Mouse (Mus musculus) embryonic facial prominence, embryonic 15.5 days (tissue): ENCODE measurements around the gene Plin4. TPM values are rescaled to one million over a fixed set of nuclear protein-coding genes. Genes with fewer than 3 reads are reported as not detected.

ENCODE experiments used
- ATAC-seq: fragments of 200-750 bp; cut with Nextera tagmentation; 2 replicates; pipeline ENCODE4 v1.8.0; 2017; ENCODE audit warnings: low read depth, moderate TSS enrichment; ENCODE audit not compliant: insufficient number of reproducible peaks, low FRiP score, low TSS enrichment
- H3K27ac ChIP-seq: fragments of 300-500 bp; sonication (generic); replicated peaks from 2 replicates; pipeline ENCODE4 v1.5.1; 2015; ENCODE audit warnings: mild to moderate bottlenecking, inconsistent platforms
- H3K27me3 ChIP-seq: fragments of 300-500 bp; sonication (generic); 2 replicates; pipeline ENCODE4 v1.6.1; 2015; ENCODE audit warnings: inconsistent platforms
- H3K36me3 ChIP-seq: fragments of 300-500 bp; sonication (generic); 2 replicates; pipeline ENCODE4 v1.6.1; 2015; ENCODE audit warnings: mild to moderate bottlenecking, inconsistent platforms
- H3K4me1 ChIP-seq: fragments of 300-500 bp; sonication (generic); 2 replicates; pipeline ENCODE4 v1.6.1; 2015; ENCODE audit warnings: inconsistent platforms
- H3K4me2 ChIP-seq: fragments of 300-500 bp; sonication (generic); replicated peaks from 2 replicates; pipeline ENCODE4 v1.6.1; 2015; ENCODE audit warnings: mild to moderate bottlenecking, inconsistent platforms
- H3K4me3 ChIP-seq: fragments of 300-500 bp; sonication (generic); replicated peaks from 2 replicates; pipeline ENCODE4 v1.5.1; 2015; ENCODE audit warnings: mild to moderate bottlenecking, inconsistent platforms
- H3K9ac ChIP-seq: fragments of 300-500 bp; sonication (generic); 2 replicates; pipeline ENCODE4 v1.6.1; 2015; ENCODE audit warnings: inconsistent platforms
- H3K9me3 ChIP-seq: fragments of 300-500 bp; sonication (generic); replicated peaks from 2 replicates; pipeline ENCODE4 v1.6.1; 2016; ENCODE audit warnings: inconsistent platforms
- WGBS: fragments of 180-500 bp; shearing (Covaris S2); methylation state at CpG from one replicate; pipeline ENCODE4 v1.1.7; 2015; 5-methylcytosine and 5-hydroxymethylcytosine counted together
- polyA plus RNA-seq: library from polyadenylated mRNA; unstranded; fragments of >200 nt; fragmentation: Nextera tagmentation; extraction: Ambion mirVana; gene quantifications from 2 replicates; pipeline ENCODE4 v1.2.1, GENCODE M21; 2015

Gene Plin4
- polyA plus RNA-seq, 1 experiment from 2014 or later, result 0.08 TPM

DNA sequence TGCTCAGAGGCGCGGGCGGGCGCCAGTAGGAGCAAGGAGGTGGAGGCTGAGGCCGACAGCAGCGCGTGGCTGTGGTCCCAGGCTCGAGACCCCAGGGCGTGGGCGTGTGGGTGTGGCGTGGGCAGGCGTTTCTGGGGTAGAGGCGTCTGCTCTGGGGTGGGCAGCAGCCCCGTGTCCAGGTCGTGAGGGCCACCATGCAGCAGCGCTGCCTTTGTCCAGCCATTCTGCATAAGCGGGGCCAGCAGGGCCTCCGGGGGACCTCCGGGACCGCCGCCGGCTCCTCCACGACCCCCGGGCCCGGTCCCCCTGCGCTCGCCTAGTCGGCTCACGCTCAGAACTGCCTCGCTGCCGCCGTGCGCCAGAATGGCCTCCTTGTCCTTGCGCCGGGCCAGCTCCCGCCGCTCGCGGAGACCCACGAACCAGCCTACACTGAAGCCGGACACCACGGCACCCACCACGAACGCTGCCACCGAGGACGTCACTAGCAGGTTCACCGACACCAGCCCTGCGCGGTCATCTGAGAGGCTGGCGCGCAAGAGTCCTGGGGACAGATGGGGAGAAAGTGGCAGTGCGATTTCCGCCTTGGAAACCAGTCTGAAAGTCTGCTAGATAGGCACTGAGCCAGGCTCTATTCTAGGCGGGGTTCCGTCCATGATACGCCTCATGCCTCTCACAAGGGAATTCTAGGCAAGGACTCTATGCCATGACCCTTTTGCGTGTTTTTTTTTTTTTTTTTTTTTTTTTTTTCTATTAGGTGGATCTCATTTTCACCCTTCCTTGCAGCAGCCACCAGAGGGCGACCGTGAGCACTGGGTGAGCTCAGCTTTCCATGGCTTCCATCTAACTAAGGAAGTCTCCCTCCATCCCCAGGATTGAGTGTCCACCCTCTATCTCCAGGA, 15.0 kb upstream of the Plin4 start:
- H3K9ac ChIP-seq, result peak overlapping the region; percentile 35; the same call in 1 of the 2 replicates
- WGBS, result 18% methylated on average over 53 of the region's 59 CpGs
- ATAC-seq, result peak; percentile 31; the same call in 1 of the 2 replicates

DNA sequence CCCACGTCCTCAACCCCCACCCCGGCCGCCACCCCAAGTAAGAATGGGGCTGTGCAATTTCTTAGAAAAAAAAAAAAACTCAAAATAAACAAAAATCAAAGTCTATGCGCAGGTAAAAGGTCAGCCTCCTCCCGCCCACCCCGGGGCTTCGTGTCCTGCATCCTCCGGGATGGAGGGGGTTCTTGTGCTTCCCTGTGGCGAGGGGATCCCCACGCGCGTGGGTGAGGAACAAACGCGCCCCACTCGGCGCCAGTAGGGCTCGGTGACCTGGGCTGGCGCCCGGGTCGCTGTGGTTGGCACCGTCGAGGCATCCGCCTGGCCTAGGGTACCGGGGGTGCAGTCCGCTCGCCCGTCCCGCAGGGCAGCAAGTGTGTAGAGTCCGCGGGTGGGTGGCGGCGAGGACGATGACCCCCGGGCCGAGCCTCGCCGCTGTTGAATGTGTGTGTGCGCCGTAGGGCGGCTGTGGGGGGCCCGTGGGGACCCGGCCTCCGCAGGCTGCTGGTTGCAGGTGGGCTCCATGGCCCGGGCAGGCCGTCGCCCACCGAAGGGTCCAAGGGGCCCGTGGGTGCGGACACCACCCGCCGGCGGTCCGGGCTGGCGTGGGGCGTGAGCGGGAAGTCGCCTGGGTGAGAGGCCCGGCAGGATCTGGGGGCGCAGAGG, 14.2 kb upstream of the Plin4 start:
- H3K27me3 ChIP-seq, result peaks cover 59% of the 10 kb centered on the region
- H3K9ac ChIP-seq, result no peak overlapping the region
- H3K27ac ChIP-seq, result no peak overlapping the region
- ATAC-seq, result 0 out of 2 replicates have a peak, but pooled peaks have one; percentile 7
- peak overlapping the region; percentile 71 for H3K4me2 ChIP-seq
- no peaks in the 10 kb centered on the region for H3K36me3 ChIP-seq
- H3K4me1 ChIP-seq, result peaks cover 21% of the 10 kb centered on the region
- peaks cover 10% of the 10 kb centered on the region for H3K9me3 ChIP-seq
- WGBS, result 53% methylated on average over 59 of the region's 59 CpGs
- peak overlapping the region; percentile 40 for H3K4me3 ChIP-seq

More for the DNA sequence above, 15.0 kb upstream of the Plin4 start:
- Histone ChIP-seq H3K4me2 (peak overlapping the region; percentile 71), H3K9me3 (peaks cover 10% of the 10 kb centered on the region), H3K27ac (no peak overlapping the region), H3K4me3 (peak overlapping the region; percentile 40), H3K27me3 (peaks cover 51% of the 10 kb centered on the region), H3K4me1 (peaks cover 20% of the 10 kb centered on the region), H3K36me3 (0 out of 2 replicates have a peak, but pooled peaks cover 3% of the 10 kb centered on the region)

GRCm38 (mm10) chr17:56123161-56123560, 13.6 kb upstream of the Plin4 start:
- peaks cover 10% of the 10 kb centered on the region for H3K9me3 ChIP-seq
- H3K9ac ChIP-seq, result no peak overlapping the region
- H3K4me1 ChIP-seq, result peaks cover 21% of the 10 kb centered on the region
- H3K4me2 ChIP-seq, result no peak overlapping the region
- ATAC-seq, result no peak
- H3K27ac ChIP-seq, result no peak overlapping the region
- 89% methylated on average over 12 of the region's 12 CpGs for WGBS
- peaks cover 66% of the 10 kb centered on the region for H3K27me3 ChIP-seq
- no peak overlapping the region for H3K4me3 ChIP-seq
- no peaks in the 10 kb centered on the region for H3K36me3 ChIP-seq

GRCm38 (mm10) chr17:56121826-56122225, 12.2 kb upstream of the Plin4 start, which contains the start of gene Lrg1:
Lrg1 (minus strand) TSS chr17:56122001.
- H3K4me1 ChIP-seq, result peaks cover 28% of the 10 kb centered on the region
- no peak within 1 kb of the TSS for H3K27ac ChIP-seq
- peaks cover 10% of the 10 kb centered on the region for H3K9me3 ChIP-seq
- peaks cover 75% of the 10 kb centered on the region for H3K27me3 ChIP-seq
- no peak within 1 kb of the TSS for H3K4me2 ChIP-seq
- H3K4me3 ChIP-seq, result no peak within 1 kb of the TSS
- no peak within 1 kb of the TSS for H3K9ac ChIP-seq
- 53% methylated on average over 2 of the region's 2 CpGs for WGBS
- ATAC-seq, result no peak
- H3K36me3 ChIP-seq, result no peaks in the 10 kb centered on the region

DNA sequence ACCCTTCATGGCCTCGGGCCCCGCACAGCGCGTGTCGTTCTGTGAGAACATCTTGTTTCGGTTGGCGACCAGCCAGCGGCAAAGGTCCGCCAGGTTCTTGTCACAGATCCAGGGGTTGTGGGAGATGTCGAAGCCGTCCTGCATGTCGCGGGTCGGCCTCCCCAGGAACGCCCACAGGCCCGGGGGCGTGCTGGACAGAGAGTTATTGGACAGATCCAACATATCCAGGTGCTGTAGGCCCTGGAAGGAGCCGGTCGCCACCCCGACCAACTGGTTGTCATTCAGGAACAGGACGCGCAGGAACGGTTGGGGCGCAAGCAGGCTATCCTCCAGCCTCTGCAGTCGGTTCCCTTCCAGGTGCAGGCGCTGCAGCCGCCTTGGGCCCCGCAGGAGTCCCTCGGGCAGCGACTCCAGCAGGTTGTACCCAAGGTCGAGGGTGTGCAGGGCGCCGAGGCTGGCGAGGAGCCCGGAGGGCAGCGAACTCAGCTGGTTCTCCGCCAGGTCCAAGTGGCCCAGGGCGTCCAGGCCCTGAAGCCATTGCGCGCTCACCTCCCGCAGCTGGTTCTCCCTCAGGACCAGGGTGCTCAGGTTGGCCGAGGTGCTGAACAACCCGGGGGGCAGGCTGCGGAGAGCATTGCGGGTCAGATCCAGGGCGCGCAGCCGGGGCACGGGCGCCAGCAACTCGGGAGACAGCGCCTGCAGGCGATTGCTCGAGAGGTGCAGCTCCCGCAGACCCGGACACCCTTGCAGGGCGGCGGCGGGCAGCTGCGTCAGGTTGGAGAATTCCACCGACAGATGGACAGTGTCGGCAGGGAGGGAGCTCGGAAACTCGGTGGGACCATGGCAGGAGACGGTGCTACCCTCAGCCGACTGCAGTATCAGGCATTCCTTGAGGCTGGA, 10.6 kb upstream of the Plin4 start:
- Histone ChIP-seq H3K4me1 (peaks cover 28% of the 10 kb centered on the region), H3K36me3 (no peaks in the 10 kb centered on the region), H3K4me3 (peak overlapping the region; percentile 4), H3K27me3 (peaks cover 87% of the 10 kb centered on the region), H3K4me2 (0 out of 2 replicates have a peak overlapping the region, but pooled peaks have one; percentile 17), H3K27ac (no peak overlapping the region), H3K9me3 (peaks cover 10% of the 10 kb centered on the region), H3K9ac (no peak overlapping the region)
- WGBS, result 5% methylated on average over 66 of the region's 66 CpGs
- no peak for ATAC-seq

DNA sequence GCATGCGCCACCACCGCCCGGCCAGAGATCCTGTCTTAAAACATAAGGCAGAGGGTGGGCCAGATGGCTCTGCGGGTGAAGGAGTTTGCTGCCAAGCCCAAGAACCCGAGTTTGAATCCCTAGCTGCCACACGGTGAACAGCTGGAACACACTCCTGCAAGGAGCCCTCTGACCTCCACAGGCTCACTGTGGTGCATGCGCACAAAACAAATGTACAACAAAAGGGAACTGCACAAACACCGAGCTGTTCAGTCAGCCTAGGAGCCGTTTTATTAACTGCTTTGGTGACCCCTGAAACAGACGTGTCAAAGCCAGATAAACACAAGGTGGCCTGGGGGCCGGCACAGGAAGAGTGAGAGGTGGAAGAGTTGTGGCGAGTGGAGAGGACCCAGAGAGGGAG, 9.8 kb upstream of the Plin4 start:
- Histone ChIP-seq H3K4me1 (peaks cover 24% of the 10 kb centered on the region), H3K9me3 (peaks cover 10% of the 10 kb centered on the region), H3K27ac (no peak overlapping the region), H3K9ac (no peak overlapping the region), H3K4me3 (no peak overlapping the region), H3K27me3 (peaks cover 84% of the 10 kb centered on the region), H3K36me3 (no peaks in the 10 kb centered on the region), H3K4me2 (no peak overlapping the region)
- 47% methylated on average over 12 of the region's 12 CpGs for WGBS
- no peak for ATAC-seq

- ATAC-seq, result 0 out of 2 replicates have a peak, but pooled peaks have one; percentile 16
- Histone ChIP-seq H3K27me3 (peaks cover 63% of the 10 kb centered on the region), H3K9ac (no peak within 1 kb of the TSS), H3K4me2 (peak within 1 kb of the TSS; percentile 52), H3K9me3 (peaks cover 2% of the 10 kb centered on the region), H3K27ac (no peak within 1 kb of the TSS), H3K36me3 (no peaks in the 10 kb centered on the region), H3K4me3 (peak within 1 kb of the TSS; percentile 26), H3K4me1 (peaks cover 17% of the 10 kb centered on the region)
- WGBS, result 3% methylated on average over 27 of the region's 27 CpGs
Observed at GRCm38 (mm10) chr17:56117251-56117710, 7.7 kb upstream of the Plin4 start, which contains the start of gene Plin5. Plin5 (minus strand) TSS chr17:56117596.

GRCm38 (mm10) chr17:56116193-56116592, 6.6 kb upstream of the Plin4 start:
- Histone ChIP-seq H3K27ac (no peak overlapping the region), H3K4me3 (no peak overlapping the region), H3K36me3 (no peaks in the 10 kb centered on the region), H3K4me1 (peaks cover 17% of the 10 kb centered on the region), H3K4me2 (no peak overlapping the region), H3K9me3 (no peaks in the 10 kb centered on the region), H3K9ac (no peak overlapping the region), H3K27me3 (peaks cover 52% of the 10 kb centered on the region)
- no peak for ATAC-seq
- 74% methylated on average over 10 of the region's 10 CpGs for WGBS

GRCm38 (mm10) chr17:56112743-56113142, 3.1 kb upstream of the Plin4 start:
- H3K4me1 ChIP-seq, result peaks cover 7% of the 10 kb centered on the region
- no peak overlapping the region for H3K27ac ChIP-seq
- H3K27me3 ChIP-seq, result peaks cover 20% of the 10 kb centered on the region
- H3K4me3 ChIP-seq, result no peak overlapping the region
- no peak overlapping the region for H3K9ac ChIP-seq
- no peaks in the 10 kb centered on the region for H3K9me3 ChIP-seq
- ATAC-seq, result no peak
- WGBS, result 72% methylated on average over 3 of the region's 3 CpGs
- H3K36me3 ChIP-seq, result no peaks in the 10 kb centered on the region
- no peak overlapping the region for H3K4me2 ChIP-seq

GRCm38 (mm10) chr17:56111864-56112263, 2.3 kb upstream of the Plin4 start:
- no peaks in the 10 kb centered on the region for H3K9me3 ChIP-seq
- H3K27me3 ChIP-seq, result peaks cover 13% of the 10 kb centered on the region
- no peak overlapping the region for H3K9ac ChIP-seq
- no peaks in the 10 kb centered on the region; the same call in 1 of the 2 replicates for H3K4me1 ChIP-seq
- ATAC-seq, result no peak
- no peaks in the 10 kb centered on the region for H3K36me3 ChIP-seq
- H3K4me2 ChIP-seq, result no peak overlapping the region
- 42% methylated on average over 5 of the region's 5 CpGs for WGBS
- H3K4me3 ChIP-seq, result no peak overlapping the region
- no peak overlapping the region for H3K27ac ChIP-seq
